Mouse (Mus musculus) neural tube, embryonic 15.5 days (tissue): ENCODE measurements at regions not wholly inside any gene's neighbourhood (a gene's known extent, or its start where the extent isn't known, plus 50 kb on each side); places are given as distances from the start of the nearest gene placed in this dataset.
A peak's percentile ranks its signal among the peaks of the same experiment; 100 is the strongest.

Source experiments
- ATAC-seq: fragments of 200-750 bp; cut with Nextera tagmentation; 2 replicates; pipeline ENCODE4 v1.8.0; 2017; ENCODE audit warnings: mild to moderate bottlenecking, moderate TSS enrichment, moderate library complexity; ENCODE audit not compliant: low FRiP score
- H3K27ac ChIP-seq: fragments of 300-500 bp; sonication (generic); replicated peaks from 2 replicates; pipeline ENCODE4 v1.5.1; 2015; ENCODE audit warnings: mild to moderate bottlenecking, inconsistent platforms
- H3K27me3 ChIP-seq: fragments of 300-500 bp; sonication (generic); replicated peaks from 2 replicates; pipeline ENCODE4 v1.6.1; 2015; ENCODE audit warnings: inconsistent platforms
- H3K36me3 ChIP-seq: fragments of 300-500 bp; sonication (generic); 2 replicates; pipeline ENCODE4 v1.6.1; 2015; ENCODE audit warnings: inconsistent platforms
- H3K4me1 ChIP-seq: fragments of 300-500 bp; sonication (generic); 2 replicates; pipeline ENCODE4 v1.6.1; 2015; ENCODE audit warnings: inconsistent platforms
- H3K4me2 ChIP-seq: fragments of 300-500 bp; sonication (generic); 2 replicates; pipeline ENCODE4 v1.6.1; 2015; ENCODE audit warnings: inconsistent platforms, mild to moderate bottlenecking, moderate library complexity
- H3K4me3 ChIP-seq: fragments of 300-500 bp; sonication (generic); replicated peaks from 2 replicates; pipeline ENCODE4 v1.5.1; 2015; ENCODE audit warnings: mild to moderate bottlenecking, inconsistent platforms
- H3K9ac ChIP-seq: fragments of 300-500 bp; sonication (generic); replicated peaks from 2 replicates; pipeline ENCODE4 v1.6.1; 2015; ENCODE audit warnings: mild to moderate bottlenecking, inconsistent platforms
- H3K9me3 ChIP-seq: fragments of 300-500 bp; sonication (generic); replicated peaks from 2 replicates; pipeline ENCODE4 v1.6.1; 2016; ENCODE audit warnings: inconsistent platforms
- WGBS: fragments of 180-500 bp; shearing (Covaris S2); methylation state at CpG from one replicate; pipeline ENCODE4 v1.1.7; 2015; ENCODE audit warnings: mixed read lengths; 5-methylcytosine and 5-hydroxymethylcytosine counted together

- H3K36me3 ChIP-seq: no peaks in the 10 kb centered on the region
- H3K4me3 ChIP-seq: no peak overlapping the region
- H3K27me3 ChIP-seq: no peaks in the 10 kb centered on the region
- WGBS: 55% methylated on average over 3 of the region's 3 CpGs
- ATAC-seq: no peak
- no peaks in the 10 kb centered on the region for H3K4me1 ChIP-seq
- H3K4me2 ChIP-seq: no peak overlapping the region
- H3K9me3 ChIP-seq: no peaks in the 10 kb centered on the region
- no peak overlapping the region for H3K9ac ChIP-seq
- H3K27ac ChIP-seq: no peak overlapping the region
Measured at GRCm38 (mm10) chr4:35417866-35418265, 191.9 kb upstream of the C9orf72 start.

GRCm38 (mm10) chr4:35413488-35413887 is 187.5 kb upstream of the C9orf72 start:
- H3K9me3 ChIP-seq: no peaks in the 10 kb centered on the region
- no peak overlapping the region for H3K4me3 ChIP-seq
- no peaks in the 10 kb centered on the region for H3K4me1 ChIP-seq
- no peaks in the 10 kb centered on the region for H3K27me3 ChIP-seq
- 44% methylated on average over 3 of the region's 3 CpGs for WGBS
- no peak overlapping the region for H3K4me2 ChIP-seq
- no peak overlapping the region for H3K27ac ChIP-seq
- H3K36me3 ChIP-seq: no peaks in the 10 kb centered on the region
- no peak overlapping the region for H3K9ac ChIP-seq
- ATAC-seq: no peak

GRCm38 (mm10) chr4:35405301-35406006 is 179.5 kb upstream of the C9orf72 start:
- Histone ChIP-seq H3K4me1 (peaks cover 17% of the 10 kb centered on the region), H3K27ac (no peak overlapping the region), H3K4me2 (no peak overlapping the region), H3K36me3 (no peaks in the 10 kb centered on the region), H3K9me3 (no peaks in the 10 kb centered on the region), H3K9ac (no peak overlapping the region), H3K4me3 (no peak overlapping the region), H3K27me3 (no peaks in the 10 kb centered on the region)
- 33% methylated on average over 7 of the region's 7 CpGs for WGBS
- ATAC-seq: no peak

- no peaks in the 10 kb centered on the region for H3K36me3 ChIP-seq
- peaks cover 17% of the 10 kb centered on the region for H3K4me1 ChIP-seq
- WGBS: 72% methylated on average over 2 of the region's 2 CpGs
- ATAC-seq: no peak
- no peak overlapping the region for H3K27ac ChIP-seq
- H3K9ac ChIP-seq: no peak overlapping the region
- no peak overlapping the region for H3K4me3 ChIP-seq
- no peaks in the 10 kb centered on the region for H3K9me3 ChIP-seq
- H3K27me3 ChIP-seq: no peaks in the 10 kb centered on the region
- H3K4me2 ChIP-seq: no peak overlapping the region
Measured at GRCm38 (mm10) chr4:35404068-35404467, 178.1 kb upstream of the C9orf72 start.

GRCm38 (mm10) chr4:35403594-35403993 is 177.6 kb upstream of the C9orf72 start:
- peaks cover 17% of the 10 kb centered on the region for H3K4me1 ChIP-seq
- ATAC-seq: no peak
- H3K9me3 ChIP-seq: no peaks in the 10 kb centered on the region
- no peak overlapping the region for H3K27ac ChIP-seq
- no peaks in the 10 kb centered on the region for H3K36me3 ChIP-seq
- H3K27me3 ChIP-seq: no peaks in the 10 kb centered on the region
- H3K4me2 ChIP-seq: no peak overlapping the region
- no peak overlapping the region for H3K4me3 ChIP-seq
- WGBS: 89% methylated on average over 6 of the region's 6 CpGs
- no peak overlapping the region for H3K9ac ChIP-seq

GRCm38 (mm10) chr4:35402376-35403133 is 176.6 kb upstream of the C9orf72 start:
- H3K9ac ChIP-seq: no peak overlapping the region
- no peak for ATAC-seq
- H3K36me3 ChIP-seq: no peaks in the 10 kb centered on the region
- H3K4me1 ChIP-seq: peaks cover 17% of the 10 kb centered on the region
- H3K9me3 ChIP-seq: no peaks in the 10 kb centered on the region
- WGBS: 48% methylated on average over 9 of the region's 9 CpGs
- no peak overlapping the region for H3K4me3 ChIP-seq
- no peak overlapping the region for H3K4me2 ChIP-seq
- H3K27me3 ChIP-seq: no peaks in the 10 kb centered on the region
- H3K27ac ChIP-seq: no peak overlapping the region

- Histone ChIP-seq H3K27ac (no peak overlapping the region), H3K4me2 (no peak overlapping the region), H3K36me3 (no peaks in the 10 kb centered on the region), H3K4me1 (peaks cover 17% of the 10 kb centered on the region), H3K4me3 (no peak overlapping the region), H3K9ac (no peak overlapping the region), H3K9me3 (no peaks in the 10 kb centered on the region), H3K27me3 (no peaks in the 10 kb centered on the region)
- 69% methylated on average over 4 of the region's 4 CpGs for WGBS
- ATAC-seq: no peak
Measured at GRCm38 (mm10) chr4:35401783-35402182, 175.8 kb upstream of the C9orf72 start.

- Histone ChIP-seq H3K4me1 (peaks cover 13% of the 10 kb centered on the region), H3K4me2 (no peak overlapping the region), H3K27me3 (no peaks in the 10 kb centered on the region), H3K27ac (no peak overlapping the region), H3K4me3 (no peak overlapping the region), H3K9me3 (no peaks in the 10 kb centered on the region), H3K36me3 (no peaks in the 10 kb centered on the region), H3K9ac (no peak overlapping the region)
- no peak for ATAC-seq
- WGBS: 75% methylated on average over 6 of the region's 6 CpGs
Measured at GRCm38 (mm10) chr4:35400511-35400910, 174.5 kb upstream of the C9orf72 start.

GRCm38 (mm10) chr4:35395583-35395877 is 169.6 kb upstream of the C9orf72 start:
- Histone ChIP-seq H3K4me1 (peaks cover 11% of the 10 kb centered on the region; the same call in 1 of the 2 replicates), H3K4me3 (no peak overlapping the region), H3K4me2 (no peak overlapping the region), H3K9me3 (no peaks in the 10 kb centered on the region), H3K27me3 (no peaks in the 10 kb centered on the region), H3K27ac (0 out of 2 replicates have a peak overlapping the region, but pooled peaks have one; percentile 30), H3K36me3 (no peaks in the 10 kb centered on the region), H3K9ac (no peak overlapping the region)
- WGBS: 68% methylated on average over 5 of the region's 5 CpGs
- no peak for ATAC-seq

GRCm38 (mm10) chr4:35394821-35395582 is 169.0 kb upstream of the C9orf72 start:
- Histone ChIP-seq H3K4me3 (no peak overlapping the region), H3K36me3 (no peaks in the 10 kb centered on the region), H3K4me1 (peaks cover 11% of the 10 kb centered on the region; the same call in 1 of the 2 replicates), H3K9me3 (no peaks in the 10 kb centered on the region), H3K9ac (no peak overlapping the region), H3K27me3 (no peaks in the 10 kb centered on the region), H3K4me2 (peak overlapping the region; percentile 40), H3K27ac (peak overlapping the region; percentile 30; the same call in 1 of the 2 replicates)
- WGBS: 36% methylated on average over 16 of the region's 16 CpGs
- ATAC-seq: peak; percentile 35; the same call in 1 of the 2 replicates

GRCm38 (mm10) chr4:35375791-35376190 is 149.8 kb upstream of the C9orf72 start:
- H3K4me1 ChIP-seq: peaks cover 34% of the 10 kb centered on the region
- no peak overlapping the region for H3K4me3 ChIP-seq
- H3K9me3 ChIP-seq: no peaks in the 10 kb centered on the region
- no peak overlapping the region for H3K4me2 ChIP-seq
- no peaks in the 10 kb centered on the region for H3K36me3 ChIP-seq
- no peaks in the 10 kb centered on the region for H3K27me3 ChIP-seq
- H3K27ac ChIP-seq: no peak overlapping the region; the same call in 1 of the 2 replicates
- 31% methylated on average over 4 of the region's 4 CpGs for WGBS
- peak; percentile 66 for ATAC-seq
- H3K9ac ChIP-seq: no peak overlapping the region
